Comparison of ENCODE assay signal across 25 mouse cellular contexts in the genomic region with DNA sequence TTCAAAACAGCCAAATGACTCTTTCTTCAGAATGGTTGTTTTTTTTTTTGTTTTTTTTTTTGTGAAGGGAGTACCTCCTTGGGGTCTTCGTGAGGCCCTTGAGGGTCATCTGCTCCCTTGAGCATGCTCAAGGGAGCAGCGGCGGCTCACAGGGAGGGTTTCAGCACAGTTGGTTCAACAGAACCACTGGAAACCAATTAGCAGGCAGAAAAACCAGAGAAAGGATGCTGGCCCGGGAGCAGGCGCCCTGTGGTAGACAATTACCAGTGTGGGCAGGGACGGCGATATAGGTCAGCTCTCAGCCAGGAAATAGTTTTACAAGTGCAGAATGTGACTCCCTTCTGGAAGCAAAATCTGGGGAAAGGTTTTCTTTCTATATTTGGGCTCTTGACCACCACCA. TPM values are rescaled to one million over a fixed set of nuclear protein-coding genes. Genes with fewer than 3 reads are reported as not detected.
"Had no signal": no experiment of that assay in that cellular context is flagged by ENCODE, and none has a peak within 500 bp of the region (broad histone marks: within the 10 kb centered on the region; RNA-seq: fewer than 3 reads in every experiment).

No protein-coding gene starts in this region.

- ATAC-seq: hindbrain, postnatal 0 days; intestine, postnatal 0 days had no signal

- H3K4me3 ChIP-seq: heart, adult 2 months; heart, embryonic 13.5 days; heart, embryonic 15.5 days; hindbrain, embryonic 13.5 days; hindbrain, embryonic 15.5 days; layer of hippocampus, adult 2 months; limb, embryonic 10.5 days; limb, embryonic 12.5 days had no signal

- H3K27ac ChIP-seq: heart, adult 2 months; heart, embryonic 13.5 days; heart, embryonic 15.5 days; hindbrain, embryonic 13.5 days; hindbrain, embryonic 15.5 days; hindbrain, postnatal 0 days; layer of hippocampus, adult 2 months; limb, embryonic 10.5 days; limb, embryonic 12.5 days had no signal

- H3K9me3 ChIP-seq: heart, embryonic 13.5 days; heart, embryonic 15.5 days; hindbrain, embryonic 13.5 days; hindbrain, embryonic 15.5 days; limb, embryonic 10.5 days; limb, embryonic 12.5 days had no signal

- DNase-seq: gastrocnemius, postnatal 14 days; gastrocnemius, postnatal 36 days; heart, adult 11 months; heart, adult 2 months; heart, postnatal 14 days; heart, postnatal 36 days; kidney, adult 18-20 months; kidney, adult 8-10 months; kidney, postnatal 10 days; kidney, postnatal 25 days; kidney, postnatal 4 days; liver had no signal

- H3K27me3 ChIP-seq: hindbrain, embryonic 13.5 days; limb, embryonic 12.5 days had no signal

- H3K4me1 ChIP-seq: heart, embryonic 13.5 days; heart, embryonic 15.5 days; hindbrain, embryonic 13.5 days; hindbrain, embryonic 15.5 days had no signal

- H3K36me3 ChIP-seq: heart, embryonic 13.5 days; heart, embryonic 15.5 days; hindbrain, embryonic 13.5 days; hindbrain, embryonic 15.5 days; limb, embryonic 10.5 days; limb, embryonic 12.5 days had no signal

- H3K9ac ChIP-seq: heart, embryonic 13.5 days; heart, embryonic 15.5 days; hindbrain, embryonic 13.5 days; hindbrain, embryonic 15.5 days; limb, embryonic 12.5 days had no signal

- H3K4me2 ChIP-seq: heart, embryonic 11.5 days; heart, embryonic 13.5 days; heart, embryonic 15.5 days; hindbrain, embryonic 13.5 days; hindbrain, embryonic 15.5 days; limb, embryonic 12.5 days had no signal

RNA-seq across cellular contexts. Expression of a gene that starts 53.8 kb away (rescaled TPM):
- polyA plus RNA-seq: gonadal fat pad, adult 2 months; heart, embryonic 11.5 days; heart, embryonic 13.5 days; heart, postnatal 0 days; kidney, embryonic 14.5 days had no signal
